Mouse (Mus musculus): ENCODE measurements at regions not wholly inside any gene's neighbourhood (a gene's known extent, or its start where the extent isn't known, plus 50 kb on each side); places are given as distances from the start of the nearest gene placed in this dataset.

DNA sequence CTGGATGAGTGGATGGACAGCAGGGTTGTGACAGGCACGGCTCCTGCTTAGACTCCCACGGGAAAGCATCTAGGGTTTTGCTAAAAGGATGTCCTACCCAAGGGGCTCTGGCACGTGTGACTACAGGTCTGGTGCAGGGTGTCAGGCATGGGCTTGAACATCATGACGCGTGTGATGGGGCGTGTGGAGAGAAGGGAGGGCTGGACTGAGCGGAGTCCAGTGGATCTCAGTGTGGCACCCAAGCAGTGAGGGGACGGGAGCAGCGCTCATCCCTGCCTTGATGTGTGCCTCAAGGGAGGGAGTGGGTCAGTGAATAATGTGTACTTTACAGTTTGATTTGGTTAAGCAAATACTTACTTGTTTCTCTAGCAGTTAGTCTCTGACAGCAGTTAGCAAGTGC is 275.3 kb upstream of the Npvf start:
- Histone ChIP-seq H3K27ac (ENCODE audit: insufficient read depth, low read depth) (no peak overlapping the region), H3K79me2 (replicated peaks; ENCODE audit: control insufficient read depth, extremely low read depth, insufficient read depth, poor library complexity, severe bottlenecking) (no peaks in the 10 kb centered on the region), H3K9ac (ENCODE audit: insufficient read depth, low read depth) (no peak overlapping the region), H3K36me3 (replicated peaks in 1 of 2; ENCODE audit: control insufficient read depth in 1 of 2, insufficient read depth in 1 of 2, low read length in 1 of 2) (no peaks in the 10 kb centered on the region), H3K4me2 (ENCODE audit: insufficient read depth, low read depth, poor library complexity, severe bottlenecking) (no peak overlapping the region), H3K4me3 (replicated peaks in 1 of 3; ENCODE audit: low read depth in 2 of 3, low read length in 2 of 3, poor library complexity in 1 of 3) (no peak overlapping the region), H3K27me3 (replicated peaks) (no peaks in the 10 kb centered on the region), H3K9me3 (replicated peaks; ENCODE audit: low read length) (peaks cover 4% of the 10 kb centered on the region), H3K4me1 (ENCODE audit: control insufficient read depth in 1 of 2, insufficient read depth in 2 of 2) (peaks cover 0 to 3% of the 10 kb centered on the region in 2 experiments; a peak in 1 of 4 replicates)
- no peak for DNase-seq (ENCODE audit: extremely low read depth)
- in situ Hi-C loops (cut with MboI; ENCODE audit: low pct_ligation_motif_present, low pct_unique_long_range_greater_than_20kb, low sequenced_read_pairs), result no loop called here
- dilution Hi-C loops (cut with MboI; ENCODE audit: extremely low pct_ligation_motif_present, extremely low pct_unique_long_range_greater_than_20kb, low sequenced_read_pairs), result no loop called here
- TF ChIP-seq CHD2 (IDR thresholded peaks at IDR 0.05; ENCODE audit: low read length) (no peak), POLR2AphosphoS2 (IDR thresholded peaks at IDR 0.05; ENCODE audit: low read depth, low read length) (no peak), USF1 (IDR thresholded peaks at IDR 0.05; ENCODE audit: low read depth, low read length) (no peak), UBTF (IDR thresholded peaks at IDR 0.05; ENCODE audit: low read depth, low read length) (no peak), ZKSCAN1 (IDR thresholded peaks at IDR 0.05; ENCODE audit: borderline replicate concordance, low read depth, low read length) (no peak), MYC (IDR thresholded peaks at IDR 0.05; ENCODE audit: low read depth, low read length) (no peak), MAFK (IDR thresholded peaks at IDR 0.05; ENCODE audit: insufficient replicate concordance, low read length) (no peak), EP300 (IDR thresholded peaks at IDR 0.05; ENCODE audit: low read length) (no peak), HCFC1 (IDR thresholded peaks at IDR 0.05; ENCODE audit: low read depth, low read length) (no peak), MAX (IDR thresholded peaks at IDR 0.05; ENCODE audit: low read length) (no peak), RAD21 (IDR thresholded peaks at IDR 0.05; ENCODE audit: low read depth, low read length) (no peak)

DNA sequence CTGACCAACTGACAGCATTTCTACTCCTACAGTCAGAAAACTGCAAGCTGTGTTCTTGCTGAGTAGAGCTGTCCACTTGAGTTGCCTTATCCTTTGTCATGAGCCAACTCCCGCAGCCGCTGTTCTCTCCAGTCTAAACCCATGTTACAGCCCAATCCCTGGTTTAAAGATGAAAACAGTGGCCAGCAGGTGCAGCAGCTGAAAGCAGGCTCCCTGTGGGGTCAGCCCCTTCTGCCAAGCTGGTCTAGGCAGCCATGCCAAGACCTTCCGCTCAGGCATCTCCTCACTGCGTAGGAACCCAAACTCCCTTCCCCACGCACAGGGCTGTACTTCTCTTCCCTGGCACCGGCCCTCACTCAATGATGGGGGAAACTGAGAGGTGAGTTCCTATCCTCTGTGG is 279.3 kb upstream of the Npvf start:
- TF ChIP-seq MAFK (IDR thresholded peaks at IDR 0.05; ENCODE audit: insufficient replicate concordance, low read length) (no peak), TBP (conservative IDR thresholded peaks at IDR 0.05; ENCODE audit: low read depth, low read length) (no peak), ELF1 (IDR thresholded peaks at IDR 0.05; ENCODE audit: low read depth, low read length) (no peak), KAT2A (IDR thresholded peaks at IDR 0.05; ENCODE audit: insufficient replicate concordance, low read length) (no peak), USF2 (conservative IDR thresholded peaks at IDR 0.05; ENCODE audit: low read depth, low read length) (no peak), PAX5 (IDR thresholded peaks at IDR 0.05; ENCODE audit: low read length) (no peak), MYC (IDR thresholded peaks at IDR 0.05; ENCODE audit: low read depth, low read length) (no peak), MXI1 (IDR thresholded peaks at IDR 0.05; ENCODE audit: low read depth, low read length) (no peak), GABPA (IDR thresholded peaks at IDR 0.05; ENCODE audit: insufficient replicate concordance, low read depth, low read length) (no peak), SMC3 (IDR thresholded peaks at IDR 0.05; ENCODE audit: low read depth, low read length) (no peak), RAD21 (IDR thresholded peaks at IDR 0.05; ENCODE audit: low read depth, low read length) (no peak), IRF4 (IDR thresholded peaks at IDR 0.05; ENCODE audit: low read depth, low read length) (no peak), UBTF (IDR thresholded peaks at IDR 0.05; ENCODE audit: low read depth, low read length) (no peak), RCOR1 (conservative IDR thresholded peaks at IDR 0.05; ENCODE audit: low read depth, low read length) (no peak)
- no peak overlapping the region for H3K4me2 ChIP-seq (ENCODE audit: insufficient read depth, low read depth, poor library complexity, severe bottlenecking)
- in situ Hi-C loops (cut with MboI; ENCODE audit: low pct_ligation_motif_present, low pct_unique_long_range_greater_than_20kb, low sequenced_read_pairs) (loop anchor here (5.0 to 10.0 kb wide), 2 partner anchors 121 to 259 kb away; no protein-coding TSS in a partner anchor), dilution Hi-C loops (cut with MboI; ENCODE audit: extremely low pct_ligation_motif_present, extremely low pct_unique_long_range_greater_than_20kb, low sequenced_read_pairs) (no loop called here)
- no peak overlapping the region for H3K9ac ChIP-seq (ENCODE audit: insufficient read depth, low read depth)
- H3K27ac ChIP-seq (ENCODE audit: insufficient read depth, low read depth), result no peak overlapping the region
- H3K36me3 ChIP-seq (replicated peaks in 1 of 2; ENCODE audit: control insufficient read depth in 1 of 2, insufficient read depth in 1 of 2, low read length in 1 of 2), result no peaks in the 10 kb centered on the region
- no peaks in the 10 kb centered on the region for H3K27me3 ChIP-seq (replicated peaks)
- no peak for DNase-seq (ENCODE audit: extremely low read depth)
- no peaks in the 10 kb centered on the region for H3K9me3 ChIP-seq (replicated peaks; ENCODE audit: low read length)
- H3K4me3 ChIP-seq (replicated peaks in 1 of 3; ENCODE audit: low read depth in 2 of 3, low read length in 2 of 3, poor library complexity in 1 of 3), result no peak overlapping the region
- no peaks in the 10 kb centered on the region for H3K79me2 ChIP-seq (replicated peaks; ENCODE audit: control insufficient read depth, extremely low read depth, insufficient read depth, poor library complexity, severe bottlenecking)
- no peaks in the 10 kb centered on the region for H3K4me1 ChIP-seq (ENCODE audit: control insufficient read depth in 1 of 2, insufficient read depth in 2 of 2)
